Mouse (Mus musculus) olfactory bulb, adult 2 months (tissue): ENCODE results near the gene Lbhd1.

ENCODE experiments used
- CTCF ChIP-seq: fragments of 200-500 bp; IDR thresholded peaks from 2 replicates; pipeline ENCODE4 v1.5.1; 2012; ENCODE audit warnings: low read depth, mild to moderate bottlenecking, low read length, moderate library complexity; ENCODE audit not compliant: insufficient read depth
- POLR2A ChIP-seq: fragments of 200-500 bp; IDR thresholded peaks from 2 replicates; pipeline ENCODE4 v1.6.1; 2012; ENCODE audit warnings: mild to moderate bottlenecking, low read depth, low read length, moderate library complexity; ENCODE audit not compliant: insufficient read depth

DNA sequence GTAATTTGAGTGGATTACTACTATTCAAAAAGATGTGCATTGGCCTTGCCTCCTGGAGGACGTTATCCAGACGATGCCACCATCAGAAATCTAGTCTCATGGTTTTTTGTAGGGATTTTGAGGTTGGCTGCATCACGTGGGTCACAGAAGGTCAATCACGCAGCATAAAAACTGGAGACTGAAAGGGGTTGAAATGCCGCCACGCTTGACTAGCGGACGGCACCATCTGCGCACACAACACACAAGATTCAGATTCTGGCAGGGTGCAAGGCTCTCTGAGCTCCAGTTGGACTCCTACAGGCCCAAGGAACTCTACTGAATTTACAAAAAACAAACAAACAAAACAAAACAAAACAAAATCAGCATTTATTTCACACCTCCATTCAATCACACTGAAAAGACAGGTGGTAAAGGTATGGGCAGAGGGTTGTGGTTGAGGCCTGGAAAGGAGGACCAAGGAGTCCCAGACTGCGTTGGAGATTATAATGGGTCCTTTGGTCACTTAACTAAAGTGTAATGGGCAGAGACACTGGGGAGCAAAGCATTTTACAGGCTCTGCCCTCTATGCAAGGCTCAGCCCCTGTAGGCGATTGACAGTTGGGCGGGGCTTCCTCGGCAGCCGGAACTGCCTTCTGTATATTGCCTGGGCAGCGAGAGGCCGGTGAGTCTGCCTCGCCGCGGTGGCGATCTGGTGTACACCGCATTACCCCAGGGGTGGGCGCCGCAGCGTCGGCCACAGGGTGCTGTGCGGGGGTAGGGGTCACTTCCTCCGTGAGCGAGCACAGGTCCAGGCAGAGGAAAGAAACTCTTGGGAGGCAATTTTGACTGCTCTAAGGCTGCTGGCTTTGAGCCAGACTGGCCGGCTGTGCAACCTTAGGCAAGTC is 43.4 kb upstream of the Lbhd1 start:
- TF ChIP-seq CTCF (no peak), POLR2A (no peak)
